Mouse (Mus musculus) monocyte, adult 59 days (primary cell): ENCODE results near the gene Olfr406. TPM values are rescaled to one million over a fixed set of nuclear protein-coding genes. Genes with fewer than 3 reads are reported as not detected.

Experiments used
- total RNA-seq, 2 experiments: library from RNA; stranded (reverse); gene quantifications; one replicate each; pipeline ENCODE4 v1.2.4; 2023

Gene Olfr406
- not detected for total RNA-seq

GRCm38 (mm10) chr11:74259508-74259907 lies at the start of gene Olfr406:
Gene Olfr406, plus strand, starts transcription at chr11:74259808.

GRCm38 (mm10) chr11:74211279-74211678 lies 48.3 kb upstream of the Olfr406 start, which contains the start of gene Olfr43:
Gene Olfr43, minus strand, starts transcription at chr11:74211379.

GRCm38 (mm10) chr11:74283436-74283835 lies 23.8 kb downstream of the Olfr406 start, which contains the start of gene Olfr59:
Gene Olfr59, plus strand, starts transcription at chr11:74283736.

Other genes starting within 250 kb of the Olfr406 start
- not detected for gene Olfr139, start 203.3 kb upstream of the Olfr406 start, total RNA-seq
- gene Olfr399, start 203.2 kb upstream of the Olfr406 start, total RNA-seq = not detected
- gene Zfp616, start 189.9 kb upstream of the Olfr406 start, total RNA-seq = not detected
- gene Olfr401, start 146.1 kb upstream of the Olfr406 start, total RNA-seq = not detected
- gene Olfr402, start 106.3 kb upstream of the Olfr406 start, total RNA-seq = not detected
- not detected for gene Olfr403, start 73.6 kb upstream of the Olfr406 start, total RNA-seq
- not detected for gene Olfr43, start 48.4 kb upstream of the Olfr406 start, total RNA-seq
- gene Olfr59, start 23.9 kb downstream of the Olfr406 start, total RNA-seq = not detected
- not detected for gene Olfr410, start 78.2 kb downstream of the Olfr406 start, total RNA-seq
- gene Olfr411, start 92.8 kb downstream of the Olfr406 start, total RNA-seq = under 1 TPM in 1 of 2 experiments, not detected in 1; 0.47 TPM
- not detected for gene Olfr412, start 102.3 kb downstream of the Olfr406 start, total RNA-seq